Mouse (Mus musculus) olfactory bulb, adult 2 months (tissue): Measurements from ENCODE around the gene 1700113H08Rik.

Source experiments
- CTCF ChIP-seq: fragments of 200-500 bp; IDR thresholded peaks from 2 replicates; pipeline ENCODE4 v1.5.1; 2012; ENCODE audit warnings: low read depth, mild to moderate bottlenecking, low read length, moderate library complexity; ENCODE audit not compliant: insufficient read depth
- POLR2A ChIP-seq: fragments of 200-500 bp; IDR thresholded peaks from 2 replicates; pipeline ENCODE4 v1.6.1; 2012; ENCODE audit warnings: mild to moderate bottlenecking, low read depth, low read length, moderate library complexity; ENCODE audit not compliant: insufficient read depth

DNA sequence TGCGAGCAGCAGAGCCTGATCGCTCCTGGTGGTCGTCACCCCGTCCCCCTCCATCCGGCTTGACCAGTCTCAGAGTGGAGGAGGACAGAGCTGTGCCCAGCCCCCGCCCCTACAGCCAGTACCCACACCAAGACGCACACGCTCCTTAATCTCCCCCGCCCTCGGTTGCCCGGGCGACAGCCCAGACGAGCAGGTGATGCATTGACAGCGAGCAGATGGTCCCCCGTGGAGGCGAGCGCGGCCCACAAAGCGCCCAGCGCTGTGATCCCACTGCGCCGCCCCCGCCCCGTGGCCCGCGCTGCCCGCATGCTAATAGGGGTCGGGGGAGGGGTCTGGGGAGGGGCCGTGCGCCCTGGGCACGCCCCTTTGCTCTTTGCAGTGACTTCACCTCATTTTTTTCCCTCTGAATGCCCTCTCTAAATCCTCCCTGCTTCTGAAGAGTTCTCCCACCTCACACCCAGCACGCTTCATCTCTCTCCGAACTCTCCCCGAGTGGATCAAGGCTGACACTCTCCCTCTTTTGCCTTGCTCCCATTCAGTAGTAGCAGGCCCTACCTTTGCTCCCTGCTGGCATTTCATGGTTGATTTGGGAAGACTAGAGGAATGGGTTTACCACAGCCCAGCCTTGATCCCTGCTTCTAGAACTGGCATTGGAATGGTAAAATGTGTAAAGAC, 543 bp downstream of the 1700113H08Rik start:
- TF ChIP-seq POLR2A (no peak), CTCF (no peak)
